Mouse (Mus musculus) small intestine, adult 2 months (tissue): ENCODE measurements around the gene Doc2g.

Source experiments
- CTCF ChIP-seq: fragments of 200-500 bp; IDR thresholded peaks from 2 replicates; pipeline ENCODE4 v1.5.1; 2012; ENCODE audit warnings: low read depth, mild to moderate bottlenecking, control low read depth, inconsistent platforms, low read length, moderate library complexity, mixed read lengths; ENCODE audit not compliant: insufficient replicate concordance, insufficient read length; ENCODE audit errors: extremely low read depth
- POLR2A ChIP-seq: fragments of 200-500 bp; IDR thresholded peaks from 2 replicates; pipeline ENCODE4 v1.6.1; 2012; ENCODE audit warnings: low read depth, mild to moderate bottlenecking, control low read depth, inconsistent platforms, low read length, moderate library complexity

DNA sequence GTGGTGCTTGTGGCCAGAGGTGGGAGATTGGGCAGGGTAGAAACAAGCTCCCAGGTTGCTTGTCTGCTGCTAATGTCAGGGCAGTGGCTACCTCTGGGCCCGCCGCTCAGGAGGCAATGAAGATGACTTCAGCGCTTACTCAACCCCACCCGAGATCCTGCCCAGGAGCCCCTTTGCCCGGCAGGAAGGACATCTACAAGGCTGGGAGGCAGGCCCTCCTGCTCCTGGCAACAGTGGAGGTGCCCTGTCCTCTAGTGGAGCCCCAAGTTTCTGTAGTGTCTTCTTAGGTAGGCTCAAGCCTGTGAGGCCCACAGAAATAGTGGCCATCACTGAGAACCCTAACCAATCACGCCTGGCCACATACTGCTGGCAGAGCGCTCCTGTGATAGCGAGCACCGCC is 2.0 kb downstream of the Doc2g start:
- TF ChIP-seq CTCF (no peak), POLR2A (no peak)
